Mouse (Mus musculus): Measurements from ENCODE around the gene Aff1. TPM values are rescaled to one million over a fixed set of nuclear protein-coding genes. Genes with fewer than 3 reads are reported as not detected.

The Aff1 gene
- polyA plus RNA-seq, 2 experiments = 7.0 to 17.1 TPM

DNA sequence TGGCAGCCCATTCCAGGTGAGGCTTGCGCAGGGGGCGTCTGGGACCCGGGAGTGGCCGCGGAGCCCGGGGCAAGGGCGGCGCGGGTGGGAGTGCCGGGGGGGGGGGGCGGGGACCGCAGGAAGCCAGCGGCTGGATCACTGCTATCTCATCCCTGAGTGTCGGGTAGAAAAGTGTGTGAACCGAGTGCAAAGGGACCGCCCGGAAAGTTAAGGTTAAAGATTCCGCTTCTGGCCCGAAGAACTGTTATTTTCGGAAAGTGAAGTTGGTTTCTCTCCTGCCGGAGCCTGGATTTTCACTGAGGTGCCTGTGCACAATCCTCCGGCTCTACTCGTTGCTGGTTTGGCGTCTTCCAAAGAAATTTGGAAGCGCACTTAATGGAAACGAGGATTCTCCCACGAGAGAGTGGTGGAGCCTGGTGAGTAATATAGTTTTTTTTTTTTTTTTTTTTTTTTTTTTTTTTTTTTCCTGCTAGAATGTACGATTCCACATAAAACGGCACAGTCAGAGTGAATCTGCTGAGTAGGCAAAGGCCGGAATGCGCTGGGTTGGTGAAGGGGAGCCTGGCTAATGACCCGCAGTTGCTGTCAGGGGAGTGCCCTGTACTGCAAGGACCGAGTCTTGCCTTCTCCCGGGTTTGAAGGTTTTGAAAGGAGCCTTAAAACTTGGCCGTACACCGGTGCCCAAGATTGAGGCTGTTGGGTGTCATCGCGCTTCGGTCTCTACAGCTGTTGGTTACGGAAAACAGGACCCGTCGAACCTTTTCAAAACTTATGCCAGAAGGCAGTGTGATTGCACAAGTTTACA lies 62.4 kb downstream of the Aff1 start:
- H3K27ac ChIP-seq = peak overlapping the region; percentile 95
- peak overlapping the region; percentile 100 for H3K4me2 ChIP-seq (ENCODE audit: low read depth)
- peak in 1 of 3 experiments; percentile 74 for DNase-seq (ENCODE audit: low read depth in 3 of 3, low spot score in 3 of 3)
- peak overlapping the region; percentile 86 to 90 for H3K4me3 ChIP-seq (ENCODE audit: insufficient read depth in 1 of 2, low read depth in 2 of 2, low read length in 2 of 2)
- H3K9me3 ChIP-seq (ENCODE audit: control insufficient read depth, low read length) = no peaks in the 10 kb centered on the region
- under 1% methylated on average over 41 of the region's 42 CpGs for WGBS (ENCODE audit: insufficient replicate concordance)
- H3K27me3 ChIP-seq (ENCODE audit: control insufficient read depth, insufficient read depth, low read length) = no peaks in the 10 kb centered on the region
- H3K4me1 ChIP-seq (replicated peaks; ENCODE audit: control insufficient read depth in 2 of 2, insufficient read depth in 2 of 2, low read length in 1 of 2) = peaks cover 51 to 57% of the 10 kb centered on the region in 2 experiments
- peak; percentile 81 for ATAC-seq (ENCODE audit: insufficient read depth)
- H3K9ac ChIP-seq (replicated peaks) = peak overlapping the region; percentile 96
- TF ChIP-seq EP300 (IDR thresholded peaks at IDR 0.05; ENCODE audit: low read depth) (no peak), CTCF (IDR thresholded peaks at IDR 0.05; ENCODE audit: low read depth) (no peak)
- peaks cover 9% of the 10 kb centered on the region for H3K36me3 ChIP-seq (replicated peaks; ENCODE audit: control insufficient read depth, insufficient read depth, low read depth)

DNA sequence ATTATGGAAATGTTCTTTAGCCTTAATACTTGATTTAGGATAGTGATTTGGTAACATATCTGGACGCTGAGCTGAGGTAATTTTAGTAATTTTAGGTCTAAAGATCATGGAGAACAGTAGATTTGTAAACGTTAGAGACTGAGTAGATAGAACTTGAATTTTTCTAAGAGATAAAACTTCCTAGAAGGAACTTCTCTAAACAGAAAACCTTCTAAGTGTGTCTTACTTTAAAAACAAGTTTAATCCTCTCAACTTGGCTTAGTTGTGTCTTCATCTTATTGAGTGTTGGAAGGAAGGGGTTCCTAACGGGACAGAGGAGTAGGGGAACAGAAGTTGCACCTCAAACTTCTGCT lies 62.9 kb downstream of the Aff1 start:
- Histone ChIP-seq H3K9me3 (ENCODE audit: control insufficient read depth, low read length) (no peaks in the 10 kb centered on the region), H3K4me1 (replicated peaks; ENCODE audit: control insufficient read depth in 2 of 2, insufficient read depth in 2 of 2, low read length in 1 of 2) (peaks cover 53 to 58% of the 10 kb centered on the region in 2 experiments), H3K27ac (peak overlapping the region; percentile 95), H3K4me2 (ENCODE audit: low read depth) (peak overlapping the region; percentile 100), H3K27me3 (ENCODE audit: control insufficient read depth, insufficient read depth, low read length) (no peaks in the 10 kb centered on the region), H3K4me3 (ENCODE audit: insufficient read depth in 1 of 2, low read depth in 2 of 2, low read length in 2 of 2) (peak overlapping the region; percentile 86 to 90), H3K9ac (replicated peaks) (peak overlapping the region; percentile 96), H3K36me3 (replicated peaks; ENCODE audit: control insufficient read depth, insufficient read depth, low read depth) (peaks cover 9% of the 10 kb centered on the region)
- WGBS (ENCODE audit: insufficient replicate concordance) = 9% methylated on average over 3 of the region's 3 CpGs
- no peak for DNase-seq (ENCODE audit: low read depth in 3 of 3, low spot score in 3 of 3)
- ATAC-seq (ENCODE audit: insufficient read depth) = no peak
- TF ChIP-seq EP300 (IDR thresholded peaks at IDR 0.05; ENCODE audit: low read depth) (no peak), CTCF (IDR thresholded peaks at IDR 0.05; ENCODE audit: low read depth) (no peak)

DNA sequence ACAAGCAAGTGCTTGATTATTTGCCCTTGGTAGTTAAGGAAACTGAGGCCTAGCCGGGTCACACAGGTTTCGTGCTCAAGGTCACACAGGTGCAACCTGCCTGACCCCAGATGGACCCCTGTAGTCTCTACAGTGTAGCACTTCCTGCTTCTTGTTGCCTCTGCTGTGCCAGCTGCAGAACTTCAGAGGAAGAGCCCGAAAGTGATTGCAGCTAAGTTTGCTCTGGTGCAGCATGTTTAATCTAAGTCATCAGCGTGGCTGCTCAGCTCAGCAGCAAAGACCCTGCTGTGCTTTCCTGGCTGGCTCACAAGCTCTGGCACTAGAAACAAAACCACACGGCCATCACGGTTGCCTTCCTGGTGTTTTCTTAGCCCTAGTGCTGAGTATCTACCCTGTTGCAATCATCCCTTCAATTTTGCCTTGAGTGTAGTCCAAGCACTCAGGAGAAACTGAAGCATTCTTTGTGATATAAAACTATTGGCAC lies 64.1 kb downstream of the Aff1 start:
- H3K4me2 ChIP-seq (ENCODE audit: low read depth) = peak overlapping the region; percentile 100
- WGBS (ENCODE audit: insufficient replicate concordance) = 25% methylated on average over 6 of the region's 6 CpGs
- DNase-seq (ENCODE audit: low read depth in 3 of 3, low spot score in 3 of 3) = no peak

DNA sequence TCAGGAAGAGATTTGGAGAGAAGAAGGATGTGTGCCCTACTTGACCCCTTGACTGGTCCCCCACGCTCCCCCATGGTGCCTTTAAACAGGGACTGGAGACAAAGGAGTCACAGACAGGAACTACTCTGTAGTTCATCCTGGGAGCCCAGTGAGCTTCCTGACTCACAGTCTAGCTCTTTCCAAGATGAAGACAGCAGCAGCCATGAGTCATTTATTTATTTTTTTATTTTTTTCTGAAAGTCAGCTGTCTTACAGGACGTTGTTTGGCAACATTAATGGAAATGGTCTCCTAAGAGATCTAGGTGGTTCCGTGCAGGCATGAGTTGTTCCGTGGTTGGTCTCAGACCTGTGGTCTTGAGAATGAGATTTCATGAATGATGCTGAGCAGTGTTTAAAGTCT lies 66.3 kb downstream of the Aff1 start:
- Histone ChIP-seq H3K27me3 (ENCODE audit: control insufficient read depth, insufficient read depth, low read length) (no peaks in the 10 kb centered on the region), H3K4me2 (ENCODE audit: low read depth) (peak overlapping the region; percentile 100), H3K4me1 (replicated peaks; ENCODE audit: control insufficient read depth in 2 of 2, insufficient read depth in 2 of 2, low read length in 1 of 2) (peaks cover 68 to 74% of the 10 kb centered on the region in 2 experiments), H3K27ac (peak overlapping the region; percentile 96), H3K4me3 (ENCODE audit: insufficient read depth in 1 of 2, low read depth in 2 of 2, low read length in 2 of 2) (peak overlapping the region in 1 of 2 experiments; percentile 90; a peak in 2 of 4 replicates), H3K36me3 (replicated peaks; ENCODE audit: control insufficient read depth, insufficient read depth, low read depth) (peaks cover 17% of the 10 kb centered on the region), H3K9me3 (ENCODE audit: control insufficient read depth, low read length) (no peaks in the 10 kb centered on the region), H3K9ac (replicated peaks) (peak overlapping the region; percentile 45)
- WGBS (ENCODE audit: insufficient replicate concordance) = 54% methylated on average over 4 of the region's 4 CpGs
- ATAC-seq (ENCODE audit: insufficient read depth) = no peak
- TF ChIP-seq EP300 (IDR thresholded peaks at IDR 0.05; ENCODE audit: low read depth) (no peak), CTCF (IDR thresholded peaks at IDR 0.05; ENCODE audit: low read depth) (no peak)
- no peak for DNase-seq (ENCODE audit: low read depth in 3 of 3, low spot score in 3 of 3)

More for the DNA sequence above, 64.1 kb downstream of the Aff1 start:
- Histone ChIP-seq H3K4me3 (ENCODE audit: insufficient read depth in 1 of 2, low read depth in 2 of 2, low read length in 2 of 2) (peak overlapping the region; percentile 86 to 90), H3K4me1 (replicated peaks; ENCODE audit: control insufficient read depth in 2 of 2, insufficient read depth in 2 of 2, low read length in 1 of 2) (peaks cover 52 to 62% of the 10 kb centered on the region in 2 experiments), H3K9ac (replicated peaks) (peak overlapping the region; percentile 96), H3K36me3 (replicated peaks; ENCODE audit: control insufficient read depth, insufficient read depth, low read depth) (peaks cover 9% of the 10 kb centered on the region), H3K27ac (peak overlapping the region; percentile 74), H3K27me3 (ENCODE audit: control insufficient read depth, insufficient read depth, low read length) (no peaks in the 10 kb centered on the region), H3K9me3 (ENCODE audit: control insufficient read depth, low read length) (no peaks in the 10 kb centered on the region)
- no peak for ATAC-seq (ENCODE audit: insufficient read depth)
- TF ChIP-seq CTCF (IDR thresholded peaks at IDR 0.05; ENCODE audit: low read depth) (no peak), EP300 (IDR thresholded peaks at IDR 0.05; ENCODE audit: low read depth) (no peak)

Measured in liver, embryonic 14.5 days (tissue).